Mouse (Mus musculus) gastrocnemius, adult 8-10 months (tissue): ENCODE measurements at regions not wholly inside any gene's neighbourhood (a gene's known extent, or its start where the extent isn't known, plus 50 kb on each side); places are given as distances from the start of the nearest gene placed in this dataset.
A peak's percentile ranks its signal among the peaks of the same experiment; 100 is the strongest.

Source experiments
- DNase-seq, 2 experiments: peaks; one replicate each; pipeline ENCODE4 v3.0.0; 2022; ENCODE audit warnings: low spot score in 2 of 2

- no peak for DNase-seq
These were observed 221.5 kb downstream of the 4933412E24Rik start for GRCm38 (mm10) chr15:59794871-59795270.

GRCm38 (mm10) chr15:59786706-59787425, 229.5 kb downstream of the 4933412E24Rik start:
- no peak for DNase-seq

- no peak for DNase-seq
These were observed 230.4 kb downstream of the 4933412E24Rik start for GRCm38 (mm10) chr15:59785981-59786380.

GRCm38 (mm10) chr15:59784556-59784929, 231.9 kb downstream of the 4933412E24Rik start:
- no peak for DNase-seq

GRCm38 (mm10) chr15:59783782-59784555, 232.4 kb downstream of the 4933412E24Rik start:
- peak; percentile 15 to 26 for DNase-seq

GRCm38 (mm10) chr15:59783393-59783781, 233.0 kb downstream of the 4933412E24Rik start:
- DNase-seq, result no peak

- no peak for DNase-seq
These were observed 235.9 kb downstream of the 4933412E24Rik start for GRCm38 (mm10) chr15:59780506-59780905.

- peak; percentile 85 to 89 for DNase-seq
These were observed 239.0 kb downstream of the 4933412E24Rik start for GRCm38 (mm10) chr15:59777307-59777871.

- no peak for DNase-seq
These were observed 240.6 kb downstream of the 4933412E24Rik start for GRCm38 (mm10) chr15:59775781-59776180.

GRCm38 (mm10) chr15:59773983-59774382, 242.4 kb downstream of the 4933412E24Rik start:
- DNase-seq, result no peak

- no peak for DNase-seq
These were observed 243.8 kb downstream of the 4933412E24Rik start for GRCm38 (mm10) chr15:59772595-59772994.

GRCm38 (mm10) chr15:59762061-59762460, 254.4 kb downstream of the 4933412E24Rik start:
- no peak for DNase-seq

- no peak for DNase-seq
These were observed 255.9 kb downstream of the 4933412E24Rik start for GRCm38 (mm10) chr15:59760490-59760889.

GRCm38 (mm10) chr15:59759566-59759965, 256.8 kb downstream of the 4933412E24Rik start:
- DNase-seq, result peak in 1 of 2 experiments; percentile 28

GRCm38 (mm10) chr15:59758971-59759370, 257.4 kb downstream of the 4933412E24Rik start:
- DNase-seq, result no peak

GRCm38 (mm10) chr15:59756141-59756540, 260.3 kb downstream of the 4933412E24Rik start:
- no peak for DNase-seq

GRCm38 (mm10) chr15:59754906-59755305, 261.5 kb downstream of the 4933412E24Rik start:
- no peak for DNase-seq

- DNase-seq, result no peak
These were observed 264.1 kb downstream of the 4933412E24Rik start for GRCm38 (mm10) chr15:59752277-59752676.

- DNase-seq, result no peak
These were observed 270.1 kb downstream of the 4933412E24Rik start for GRCm38 (mm10) chr15:59746290-59746689.

GRCm38 (mm10) chr15:59744411-59744931, 271.9 kb downstream of the 4933412E24Rik start:
- no peak for DNase-seq

GRCm38 (mm10) chr15:59739197-59739596, 277.2 kb downstream of the 4933412E24Rik start:
- no peak for DNase-seq

GRCm38 (mm10) chr15:59737247-59737646, 279.2 kb downstream of the 4933412E24Rik start:
- DNase-seq, result no peak
